Mouse (Mus musculus): ENCODE results near the gene Anxa9. TPM values are rescaled to one million over a fixed set of nuclear protein-coding genes. Genes with fewer than 3 reads are reported as not detected.

Gene Anxa9
- polyA plus RNA-seq, 1 experiment from 2014 or later = 7.1 TPM

GRCm38 (mm10) chr3:95314486-95315093 is 7.6 kb upstream of the Anxa9 start, which contains the start of gene Cers2:
Cers2 (plus strand) TSS chr3:95314791.
- ATAC-seq (peak; percentile 0), DNase-seq (ENCODE audit: low read depth, low spot score) (no peak)
- POLR2A ChIA-PET = interaction anchor here (0.7 to 1.8 kb wide), 7 partner anchors 8 to 187 kb away, joined by 3 to 5 read pairs (median 3); no protein-coding TSS in a partner anchor
- no peaks in the 10 kb centered on the region for H3K27me3 ChIP-seq
- CTCF ChIA-PET = interaction anchor here (1.2 to 2.5 kb wide), 2 partner anchors 10 to 35 kb away, joined by 3 to 7 read pairs; no protein-coding TSS in a partner anchor
- TF ChIP-seq CTCF (IDR thresholded peaks at IDR 0.05) = no peak
- in situ Hi-C loops (cut with MboI; ENCODE audit: low pct_unique_long_range_greater_than_20kb) = no loop called here

DNA sequence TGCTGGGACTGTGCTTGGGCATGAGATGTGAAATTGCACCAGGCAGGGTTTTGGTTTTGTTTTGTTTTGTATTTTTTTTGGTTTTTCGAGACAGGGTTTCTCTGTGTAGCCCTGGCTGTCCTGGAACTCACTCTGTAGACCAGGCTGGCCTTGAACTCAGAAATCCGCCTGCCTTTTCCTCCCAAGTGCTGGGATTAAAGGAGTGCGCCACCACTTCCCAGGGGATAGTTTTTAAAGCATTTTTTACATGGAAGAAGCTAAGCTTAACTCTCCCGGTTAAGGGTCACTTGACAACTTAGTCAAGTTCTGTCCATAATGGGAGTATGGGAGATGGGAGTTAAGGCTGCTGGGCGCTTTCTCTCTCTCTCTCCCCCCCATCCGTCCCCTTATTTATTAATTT is 7.1 kb upstream of the Anxa9 start:
- ATAC-seq (no peak), DNase-seq (ENCODE audit: low read depth, low spot score) (no peak)
- TF ChIP-seq CTCF (IDR thresholded peaks at IDR 0.05) = no peak
- in situ Hi-C loops (cut with MboI; ENCODE audit: low pct_unique_long_range_greater_than_20kb) = no loop called here
- H3K27me3 ChIP-seq = no peaks in the 10 kb centered on the region
- ChIA-PET POLR2A (interaction anchor here (0.8 to 1.4 kb wide), 2 partner anchors 9 to 21 kb away, joined by 3 to 5 read pairs; no protein-coding TSS in a partner anchor), CTCF (interaction anchor here (1.2 to 2.5 kb wide), 2 partner anchors 11 to 34 kb away, joined by 3 to 7 read pairs; no protein-coding TSS in a partner anchor)

GRCm38 (mm10) chr3:95313476-95313875 is 6.5 kb upstream of the Anxa9 start:
- ATAC-seq (no peak), DNase-seq (ENCODE audit: low read depth, low spot score) (no peak)
- no peak for TF ChIP-seq CTCF (IDR thresholded peaks at IDR 0.05)
- ChIA-PET CTCF (interaction anchor here (1.6 to 2.5 kb wide), 2 partner anchors 10 to 12 kb away, joined by 3 to 7 read pairs; no protein-coding TSS in a partner anchor), POLR2A (interaction anchor here (1.4 kb wide), 1 partner anchor 20 kb away, joined by 5 read pairs; no protein-coding TSS in a partner anchor)
- no peaks in the 10 kb centered on the region for H3K27me3 ChIP-seq
- in situ Hi-C loops (cut with MboI; ENCODE audit: low pct_unique_long_range_greater_than_20kb) = no loop called here

- ChIA-PET CTCF (interaction anchor here (1.2 to 2.7 kb wide), 5 partner anchors 10 to 82 kb away, joined by 3 to 12 read pairs (median 3); no protein-coding TSS in a partner anchor), POLR2A (interaction anchor here (0.6 kb wide), 2 partner anchors 30 to 97 kb away, joined by 3 read pairs; no protein-coding TSS in a partner anchor)
- in situ Hi-C loops (cut with MboI; ENCODE audit: low pct_unique_long_range_greater_than_20kb) = no loop called here
- no peak for TF ChIP-seq CTCF (IDR thresholded peaks at IDR 0.05)
- ATAC-seq = peak; percentile 42
- DNase-seq (ENCODE audit: low read depth, low spot score) = peak; percentile 88
- no peaks in the 10 kb centered on the region for H3K27me3 ChIP-seq
These were observed 5.6 kb upstream of the Anxa9 start for GRCm38 (mm10) chr3:95312623-95313022.

DNA sequence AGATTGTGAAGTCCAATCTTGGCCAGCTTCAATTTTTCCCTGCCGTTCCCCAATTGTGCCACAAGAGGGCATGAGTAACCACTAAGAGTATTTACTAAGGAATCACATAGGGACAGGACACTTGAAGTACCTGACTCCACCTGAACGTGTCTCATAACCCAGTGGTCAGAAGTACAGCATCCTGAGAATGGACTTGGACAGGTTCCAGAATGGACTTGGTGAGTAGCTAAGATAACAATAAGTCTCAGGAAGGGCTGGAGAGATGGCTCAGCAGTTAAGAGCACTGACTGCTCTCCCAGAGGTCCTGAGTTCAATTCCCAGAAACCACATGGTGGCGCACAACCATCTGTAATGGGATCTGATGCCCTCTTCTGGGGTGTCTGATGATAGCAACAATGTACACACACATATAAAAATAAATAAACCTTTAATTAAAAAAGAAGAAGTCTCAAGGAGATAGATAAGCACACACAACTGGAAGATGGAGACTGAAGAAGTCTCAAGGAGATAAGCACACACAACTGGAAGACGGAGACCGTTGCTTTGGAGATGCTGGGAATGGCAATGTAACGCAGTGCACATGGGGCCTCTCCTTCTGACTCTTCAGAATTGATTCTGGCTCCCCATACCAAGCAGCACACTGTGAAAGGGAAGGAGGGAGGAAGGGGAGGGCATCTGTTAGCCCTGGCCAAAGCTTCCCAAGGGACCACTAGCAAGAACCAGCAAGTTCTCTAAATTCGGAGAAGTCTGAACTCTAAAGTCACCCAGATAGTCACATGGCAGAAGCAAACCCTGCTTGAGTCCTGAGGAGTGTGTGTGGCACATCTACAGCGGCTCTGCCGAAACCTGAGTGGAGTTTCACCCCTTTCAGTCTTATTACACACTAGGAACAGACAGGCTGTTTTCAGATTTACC is 4.2 kb upstream of the Anxa9 start:
- TF ChIP-seq CTCF (IDR thresholded peaks at IDR 0.05) = no peak
- peak; percentile 71 for DNase-seq (ENCODE audit: low read depth, low spot score)
- ChIA-PET POLR2A (interaction anchor here (1.1 kb wide), 1 partner anchor 16 kb away, joined by 3 read pairs; no protein-coding TSS in a partner anchor), CTCF (interaction anchor here (0.6 to 2.7 kb wide), 31 partner anchors 9 to 168 kb away, joined by 3 to 12 read pairs (median 4); partner anchors contain the start of genes 4930558C23Rik, Arnt and Mllt11)
- no peaks in the 10 kb centered on the region for H3K27me3 ChIP-seq
- no peak for ATAC-seq
- in situ Hi-C loops (cut with MboI; ENCODE audit: low pct_unique_long_range_greater_than_20kb) = no loop called here

DNA sequence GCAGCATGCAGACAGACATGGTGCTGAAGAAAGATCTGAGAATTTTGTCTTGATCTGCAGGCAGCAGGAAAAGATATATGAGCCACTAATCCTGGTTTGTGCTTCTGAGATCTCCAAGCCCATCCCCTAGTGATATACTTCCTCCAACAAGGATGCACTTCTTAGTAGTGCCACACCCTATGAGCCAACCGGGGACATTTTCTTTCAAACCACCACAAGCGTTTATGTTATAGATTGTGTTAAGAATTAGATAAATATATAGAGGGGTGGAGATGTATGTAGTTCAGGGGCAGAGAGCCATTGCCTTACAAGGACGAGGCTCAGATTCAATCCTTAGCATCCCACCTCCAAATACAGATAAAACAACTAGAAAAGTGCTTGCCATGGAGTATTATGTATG is 3.5 kb upstream of the Anxa9 start:
- TF ChIP-seq CTCF (IDR thresholded peaks at IDR 0.05) = no peak
- ATAC-seq (no peak), DNase-seq (ENCODE audit: low read depth, low spot score) (no peak)
- POLR2A ChIA-PET = interaction anchor here (1.1 kb wide), 1 partner anchor 15 kb away, joined by 3 read pairs; no protein-coding TSS in a partner anchor
- H3K27me3 ChIP-seq = no peaks in the 10 kb centered on the region
- CTCF ChIA-PET = interaction anchor here (0.6 to 2.7 kb wide), 27 partner anchors 8 to 167 kb away, joined by 3 to 12 read pairs (median 4); partner anchors contain the start of genes 4930558C23Rik, Arnt and Mllt11
- in situ Hi-C loops (cut with MboI; ENCODE audit: low pct_unique_long_range_greater_than_20kb) = no loop called here

- DNase-seq (ENCODE audit: low read depth, low spot score) = no peak
- CTCF ChIA-PET = interaction anchor here (1.5 kb wide), 1 partner anchor 10 kb away, joined by 5 read pairs; no protein-coding TSS in a partner anchor
- in situ Hi-C loops (cut with MboI; ENCODE audit: low pct_unique_long_range_greater_than_20kb) = no loop called here
These were observed 732 bp downstream of the Anxa9 start for GRCm38 (mm10) chr3:95306244-95306643.

GRCm38 (mm10) chr3:95301204-95301796 is 5.7 kb downstream of the Anxa9 start:
- DNase-seq (ENCODE audit: low read depth, low spot score) = no peak
- ChIA-PET POLR2A (interaction anchor here (0.6 to 0.7 kb wide), 3 partner anchors 8 to 164 kb away, joined by 3 read pairs; no protein-coding TSS in a partner anchor), CTCF (interaction anchor here (1.5 kb wide), 1 partner anchor 85 kb away, joined by 4 read pairs; no protein-coding TSS in a partner anchor)
- no peaks in the 10 kb centered on the region for H3K27me3 ChIP-seq
- ATAC-seq = no peak
- TF ChIP-seq CTCF (IDR thresholded peaks at IDR 0.05) = no peak
- in situ Hi-C loops (cut with MboI; ENCODE audit: low pct_unique_long_range_greater_than_20kb) = loop anchor here (5.0 kb wide), 1 partner anchor 91 kb away; no protein-coding TSS in a partner anchor

More at GRCm38 (mm10) chr3:95306244-95306643, 732 bp downstream of the Anxa9 start:
- H3K27me3 ChIP-seq = no peaks in the 10 kb centered on the region
- POLR2A ChIA-PET = interaction anchor here (1.1 to 1.4 kb wide), 2 partner anchors 12 to 24 kb away, joined by 3 to 8 read pairs; partner anchors contain the start of gene Prune1
- TF ChIP-seq CTCF (IDR thresholded peaks at IDR 0.05) = no peak
- ATAC-seq = no peak

DNA sequence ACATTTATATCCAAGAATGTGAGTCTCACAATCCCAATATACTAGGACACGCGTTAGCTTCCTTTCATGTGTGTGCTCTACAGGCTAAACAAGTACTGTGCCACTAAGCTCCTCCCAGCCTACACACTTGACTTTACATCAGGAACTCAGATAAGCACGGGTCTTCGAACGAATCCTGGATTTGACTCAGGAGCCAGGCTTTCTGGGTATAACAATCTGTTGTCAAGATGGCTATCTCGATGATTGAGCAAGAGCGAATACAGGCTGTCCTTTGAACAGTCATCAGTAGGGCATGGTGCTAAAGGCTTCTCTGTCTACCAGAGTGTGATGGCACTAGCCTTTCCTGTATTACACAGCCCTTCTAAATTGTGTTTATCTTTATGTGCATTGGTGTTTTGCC is 9.0 kb downstream of the Anxa9 start:
- TF ChIP-seq CTCF (IDR thresholded peaks at IDR 0.05) = no peak
- POLR2A ChIA-PET = interaction anchor here (2.0 kb wide), 1 partner anchor 16 kb away, joined by 8 read pairs; the partner anchor contains the start of gene Prune1

More for the DNA sequence above, 9.0 kb downstream of the Anxa9 start:
- in situ Hi-C loops (cut with MboI; ENCODE audit: low pct_unique_long_range_greater_than_20kb) = no loop called here
- CTCF ChIA-PET = interaction anchor here (0.7 to 1.2 kb wide), 3 partner anchors 13 to 23 kb away, joined by 3 to 4 read pairs (median 3); no protein-coding TSS in a partner anchor
- no peak for DNase-seq (ENCODE audit: low read depth, low spot score)
- no peak for ATAC-seq
- no peaks in the 10 kb centered on the region for H3K27me3 ChIP-seq

Data from Patski (cell line).